In the genomic region with DNA sequence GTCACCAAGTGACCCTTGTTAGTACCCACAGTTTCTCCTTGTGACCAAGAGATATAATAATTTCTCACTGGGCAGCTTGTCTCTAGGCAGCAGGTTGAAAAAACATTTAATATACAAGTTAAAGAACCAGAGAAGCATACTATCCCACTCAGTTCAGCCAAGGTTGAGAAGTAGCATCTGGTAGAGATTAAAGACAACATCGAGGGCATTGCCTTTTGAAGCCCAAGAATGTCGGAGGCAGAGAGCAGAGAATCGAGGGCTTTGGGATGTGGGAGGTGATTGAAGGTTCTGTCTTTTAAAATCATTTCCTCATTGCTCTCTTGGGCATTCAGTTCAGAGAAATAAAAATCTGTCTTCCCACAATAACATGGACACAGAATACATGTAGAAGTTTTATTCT, we compare ENCODE assay signal across 20 mouse cellular contexts. TPM values are rescaled to one million over a fixed set of nuclear protein-coding genes. Genes with fewer than 3 reads are reported as not detected.
DNase-seq lines count a peak whose midpoint lies in the region; ATAC-seq lines count a peak whose summit lies in the region.
"Had no signal": no experiment of that assay in that cellular context is flagged by ENCODE, and none has a peak within 500 bp of the region (broad histone marks: within the 10 kb centered on the region; RNA-seq: fewer than 3 reads in every experiment).

No protein-coding gene starts in this region.

- no peak overlapping the region for H3K27ac ChIP-seq in hindbrain, embryonic 16.5 days (ENCODE audit: low read depth, low read length)
- H3K27ac ChIP-seq: embryonic facial prominence, embryonic 15.5 days; forebrain, embryonic 15.5 days; heart, embryonic 10.5 days; hindbrain, embryonic 12.5 days; hindbrain, postnatal 0 days had no signal

- no peak for ATAC-seq in hindbrain, embryonic 16.5 days
- ATAC-seq: forebrain, embryonic 15.5 days; hindbrain, postnatal 0 days had no signal

- 78% methylated on average over 3 of the region's 3 CpGs for whole genome bisulfite sequencing in hindbrain, embryonic 16.5 days

- no peak overlapping the region for H3K4me2 ChIP-seq in hindbrain, embryonic 16.5 days (ENCODE audit: low read length)
- H3K4me2 ChIP-seq: embryonic facial prominence, embryonic 15.5 days; forebrain, embryonic 15.5 days; hindbrain, embryonic 12.5 days had no signal

- H3K4me1 ChIP-seq in hindbrain, embryonic 16.5 days (ENCODE audit: control insufficient read depth, insufficient read depth, low read depth, low read length), result no peaks in the 10 kb centered on the region
- H3K4me1 ChIP-seq: embryonic facial prominence, embryonic 15.5 days; forebrain, embryonic 15.5 days; heart, embryonic 10.5 days; hindbrain, embryonic 12.5 days had no signal

- no peak overlapping the region for H3K4me3 ChIP-seq in hindbrain, embryonic 16.5 days (ENCODE audit: low read length)
- H3K4me3 ChIP-seq: embryonic facial prominence, embryonic 15.5 days; forebrain, embryonic 15.5 days; heart, embryonic 10.5 days; hindbrain, embryonic 12.5 days had no signal

- H3K9me3 ChIP-seq in hindbrain, embryonic 16.5 days (ENCODE audit: control insufficient read depth, low read length), result no peaks in the 10 kb centered on the region
- H3K9me3 ChIP-seq: embryonic facial prominence, embryonic 15.5 days; heart, embryonic 10.5 days; hindbrain, embryonic 12.5 days had no signal

- H3K9ac ChIP-seq in hindbrain, embryonic 16.5 days (ENCODE audit: low read depth, low read length), result no peak overlapping the region
- H3K9ac ChIP-seq: embryonic facial prominence, embryonic 15.5 days; forebrain, embryonic 15.5 days; hindbrain, embryonic 12.5 days had no signal

- peak; percentile 4 for DNase-seq in kidney, postnatal 14 days
- DNase-seq in kidney, adult 8-10 months, result no peak
- peak; percentile 27 for DNase-seq in embryo, embryonic 11 days
- DNase-seq in forelimb bud, embryonic 11.5 days (ENCODE audit: low read depth, low spot score), result peak; percentile 25
- no peak for DNase-seq in thymus, postnatal 10 days (ENCODE audit: low spot score in 2 of 2)
- no peak for DNase-seq in testis, postnatal 10 days (ENCODE audit: low spot score)
- DNase-seq: adrenal gland, postnatal 10 days; cerebellum, adult 11-12 months; cerebellum, adult 9-10 months; cerebellum, postnatal 25 days; gastrocnemius, postnatal 10 days; heart, adult 18-20 months; heart, postnatal 10 days; heart, postnatal 4 days had no signal

- no peaks in the 10 kb centered on the region for H3K36me3 ChIP-seq in hindbrain, embryonic 16.5 days (ENCODE audit: control insufficient read depth, insufficient read depth, low read length)
- H3K36me3 ChIP-seq: embryonic facial prominence, embryonic 15.5 days; forebrain, embryonic 15.5 days; heart, embryonic 10.5 days; hindbrain, embryonic 12.5 days had no signal

- no peaks in the 10 kb centered on the region for H3K27me3 ChIP-seq in hindbrain, embryonic 16.5 days (replicated peaks; ENCODE audit: control insufficient read depth, insufficient read depth, low read length)
- H3K27me3 ChIP-seq: embryonic facial prominence, embryonic 15.5 days; forebrain, embryonic 15.5 days; hindbrain, embryonic 12.5 days had no signal

RNA-seq across cellular contexts. Expression of gene Dock10, which starts 25.8 kb away (rescaled TPM):
- polyA plus RNA-seq in hindbrain, embryonic 16.5 days (2015; fragmentation: Nextera tagmentation; extraction: Ambion mirVana), result 5.8 and 5.9 TPM in 2 replicates

Comparison
In these comparisons a context has a peak if more than half of its experiments do, and no peak if none do; other contexts are left out.
1. DNase-seq: peak in kidney, postnatal 14 days (single experiment), embryo, embryonic 11 days (single experiment) and forelimb bud, embryonic 11.5 days (single experiment); none in kidney, adult 8-10 months (0 of 2), thymus, postnatal 10 days (0 of 2) and testis, postnatal 10 days (single experiment).